Mouse (Mus musculus) C2C12 (cell line): ENCODE results near the gene Pagr1b.

ENCODE experiments used
- CTCF ChIP-seq: IDR thresholded peaks from one replicate; pipeline ENCODE4 v1.5.1; 2011; ENCODE audit not compliant: control insufficient read depth, insufficient read depth, insufficient read length
- FOSL1 ChIP-seq: IDR thresholded peaks from one replicate; pipeline ENCODE4 v1.8.0; 2011; ENCODE audit warnings: mild to moderate bottlenecking, low read length; ENCODE audit not compliant: poor library complexity, insufficient read depth, severe bottlenecking
- MAX ChIP-seq: IDR thresholded peaks from one replicate; pipeline ENCODE4 v1.6.1; 2011; ENCODE audit warnings: mild to moderate bottlenecking, control low read depth
- MYOD1 ChIP-seq: IDR thresholded peaks from one replicate; pipeline ENCODE4 v1.6.1; 2011; ENCODE audit warnings: low read depth; ENCODE audit not compliant: control insufficient read depth, insufficient read length
- USF1 ChIP-seq: IDR thresholded peaks from one replicate; pipeline ENCODE4 v1.6.1; 2011; ENCODE audit warnings: low read depth, mild to moderate bottlenecking, control low read depth, moderate library complexity

GRCm38 (mm10) chr7:126975493-126975892 lies 40.8 kb downstream of the Pagr1b start:
- TF ChIP-seq FOSL1 (no peak), CTCF (no peak), MYOD1 (no peak), USF1 (no peak), MAX (no peak)
